Mouse (Mus musculus): Measurements from ENCODE around the gene Spaca4. TPM values are rescaled to one million over a fixed set of nuclear protein-coding genes. Genes with fewer than 3 reads are reported as not detected.

The Spaca4 gene
- total RNA-seq (2012; rRNA removed) (not detected in 2 replicates), polyA plus RNA-seq (2012; ENCODE audit: insufficient read depth in 1 of 2, insufficient read length in 2 of 2, low read depth in 1 of 2, low replicate concordance in 2 of 2, missing spikeins in 1 of 2) (under 1 TPM in 1 of 2 experiments, not detected in 1; 0.38 TPM)

DNA sequence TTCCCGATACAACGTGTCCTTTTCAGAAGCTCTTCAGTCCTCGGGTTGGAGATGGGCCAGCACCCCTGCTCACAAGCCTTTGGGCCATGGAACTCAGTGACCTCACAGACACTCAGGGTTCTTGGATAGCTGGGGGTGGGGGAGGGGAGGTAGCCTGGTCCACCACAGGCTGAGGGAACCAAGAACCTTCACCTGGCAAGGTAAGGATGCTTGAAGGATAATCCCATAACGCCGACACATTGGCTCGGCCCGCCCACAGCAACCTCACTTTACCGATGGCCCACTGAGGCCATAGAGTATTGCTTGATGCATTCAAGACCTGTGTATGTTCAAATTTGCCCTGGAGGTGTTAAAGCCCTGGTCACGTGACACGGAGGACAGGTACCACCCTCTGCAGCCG is at the start of gene Spaca4:
Spaca4 (minus strand) TSS at position 101 of the 400 bp plus-strand sequence.
- DNase-seq (ENCODE audit: low read depth, low spot score) = no peak
- Histone ChIP-seq H3K4me3 (ENCODE audit: control insufficient read depth in 1 of 2, insufficient read depth in 1 of 2, low read depth in 2 of 2, low read length in 2 of 2) (no peak within 1 kb of the TSS), H3K36me3 (ENCODE audit: control insufficient read depth in 1 of 2, insufficient read depth in 2 of 2, low read length in 2 of 2) (no peaks in the 10 kb centered on the region)

DNA sequence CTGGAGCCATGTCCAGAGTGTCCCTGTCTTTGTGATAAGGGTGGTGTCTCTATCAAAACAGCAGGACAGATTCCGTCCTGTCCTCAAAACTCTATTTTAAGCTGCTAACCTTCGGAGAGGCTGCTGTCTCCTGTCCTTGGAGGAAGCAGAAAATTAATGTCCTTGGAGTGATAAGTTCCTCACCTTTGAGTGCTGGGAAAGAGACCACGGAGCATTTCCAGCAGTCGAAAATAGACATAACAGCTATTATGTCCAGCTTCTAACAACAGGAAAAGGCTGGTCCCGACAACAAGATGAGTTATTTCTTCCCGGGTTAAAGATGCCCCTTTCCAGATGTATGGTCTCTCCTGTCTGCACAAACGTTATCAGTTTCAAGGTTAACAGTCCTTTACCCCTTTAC is 49.6 kb upstream of the Spaca4 start:
- TF ChIP-seq USF1 (IDR thresholded peaks at IDR 0.05; ENCODE audit: low read depth, low read length) = no peak
- no peak for TF ChIP-seq MYC (IDR thresholded peaks at IDR 0.05; ENCODE audit: low read depth, low read length)
- no peak for TF ChIP-seq GATA1 (IDR thresholded peaks at IDR 0.05; ENCODE audit: low read depth, low read length)
- TF ChIP-seq ZNF384 (IDR thresholded peaks at IDR 0.05; ENCODE audit: low read depth, low read length) = no peak
- no peaks in the 10 kb centered on the region for H3K9me3 ChIP-seq (replicated peaks; ENCODE audit: insufficient read depth, low read length)
- no peak for DNase-seq (ENCODE audit: low read depth, low spot score)

More for the DNA sequence above, at the start of gene Spaca4:
- no peak within 1 kb of the TSS for H3K27ac ChIP-seq (ENCODE audit: control insufficient read depth, low read depth, low read length)
- H3K27me3 ChIP-seq (ENCODE audit: control insufficient read depth in 1 of 2, insufficient read depth in 2 of 2, low read length in 2 of 2) = no peaks in the 10 kb centered on the region
- H3K4me1 ChIP-seq (ENCODE audit: control insufficient read depth in 1 of 2, insufficient read depth in 2 of 2, low read length in 2 of 2) = no peaks in the 10 kb centered on the region
- no peak for TF ChIP-seq POLR2AphosphoS2 (IDR thresholded peaks at IDR 0.05; ENCODE audit: low read length)
- no peak for TF ChIP-seq MAFK (IDR thresholded peaks at IDR 0.05; ENCODE audit: borderline replicate concordance, low read depth, low read length)
- TF ChIP-seq ELF1 (IDR thresholded peaks at IDR 0.05; ENCODE audit: low read depth, low read length) = no peak
- no peak for TF ChIP-seq USF1 (IDR thresholded peaks at IDR 0.05; ENCODE audit: low read depth, low read length)
- no peak for TF ChIP-seq NELFE (IDR thresholded peaks at IDR 0.05; ENCODE audit: low read depth, low read length)
- TF ChIP-seq RAD21 (IDR thresholded peaks at IDR 0.05; ENCODE audit: low read depth, low read length) = no peak
- TF ChIP-seq MYC (IDR thresholded peaks at IDR 0.05; ENCODE audit: low read depth, low read length) = no peak
- TF ChIP-seq MYB (IDR thresholded peaks at IDR 0.05; ENCODE audit: low read depth, low read length) = no peak
- no peak for TF ChIP-seq ZC3H11A (IDR thresholded peaks at IDR 0.05; ENCODE audit: low read depth, low read length)
- TF ChIP-seq SIN3A (IDR thresholded peaks at IDR 0.05; ENCODE audit: low read length) = no peak
- TF ChIP-seq BHLHE40 (IDR thresholded peaks at IDR 0.05; ENCODE audit: borderline replicate concordance, low read depth, low read length) = no peak
- no peak for TF ChIP-seq ZMIZ1 (IDR thresholded peaks at IDR 0.05; ENCODE audit: low read depth, low read length)
- TF ChIP-seq MAZ (IDR thresholded peaks at IDR 0.05; ENCODE audit: low read depth, low read length) = no peak
- TF ChIP-seq MAX (IDR thresholded peaks at IDR 0.05; ENCODE audit: low read length) = no peak
- TF ChIP-seq CTCF (IDR thresholded peaks at IDR 0.05 in 2 of 3, conservative IDR thresholded peaks at IDR 0.05 in 1 of 3; ENCODE audit: control insufficient read depth in 1 of 3, insufficient read depth in 1 of 3, low read depth in 2 of 3, low read length in 3 of 3, poor library complexity in 1 of 3, severe bottlenecking in 1 of 3) = no peak
- no peak for TF ChIP-seq GATA1 (IDR thresholded peaks at IDR 0.05; ENCODE audit: low read depth, low read length)
- H3K9me3 ChIP-seq (replicated peaks; ENCODE audit: insufficient read depth, low read length) = no peaks in the 10 kb centered on the region
- H3K9ac ChIP-seq (ENCODE audit: control insufficient read depth, low read depth, low read length, poor library complexity, severe bottlenecking) = no peak within 1 kb of the TSS
- H3K79me2 ChIP-seq (ENCODE audit: control insufficient read depth, insufficient read depth, low read length, poor library complexity) = no peaks in the 10 kb centered on the region

More for the DNA sequence above, 49.6 kb upstream of the Spaca4 start:
- Histone ChIP-seq H3K9ac (ENCODE audit: control insufficient read depth, low read depth, low read length, poor library complexity, severe bottlenecking) (no peak overlapping the region), H3K79me2 (ENCODE audit: control insufficient read depth, insufficient read depth, low read length, poor library complexity) (no peaks in the 10 kb centered on the region), H3K4me3 (ENCODE audit: control insufficient read depth in 1 of 2, insufficient read depth in 1 of 2, low read depth in 2 of 2, low read length in 2 of 2) (no peak overlapping the region), H3K4me1 (ENCODE audit: control insufficient read depth in 1 of 2, insufficient read depth in 2 of 2, low read length in 2 of 2) (no peaks in the 10 kb centered on the region), H3K27ac (ENCODE audit: control insufficient read depth, low read depth, low read length) (no peak overlapping the region), H3K36me3 (ENCODE audit: control insufficient read depth in 1 of 2, insufficient read depth in 2 of 2, low read length in 2 of 2) (no peaks in the 10 kb centered on the region), H3K27me3 (ENCODE audit: control insufficient read depth in 1 of 2, insufficient read depth in 2 of 2, low read length in 2 of 2) (peaks cover 14 to 16% of the 10 kb centered on the region in 2 experiments)

Measured in MEL (cell line).